Mouse (Mus musculus) c-Kit-positive CD71-negative TER-119-negative erythroid progenitor cells, embryonic 14.5 days (primary cell): ENCODE measurements around the gene Atp5g3.
"Not testable (repeated sequence)": the region's sequence is repeated elsewhere in the genome, so short reads cannot be mapped to it uniquely, and the experiment has no call there.

Experiments used
- DNase-seq: peaks from one replicate; pipeline ENCODE4 v3.0.0-alpha.2; 2013; ENCODE audit warnings: low read depth

Gene Atp5g3

GRCm38 (mm10) chr2:73911175-73911700 is at the start of gene Atp5g3:
Atp5g3 (minus strand) TSS chr2:73911326.
- DNase-seq: peak; percentile 71

GRCm38 (mm10) chr2:73958342-73958741 is 47.2 kb upstream of the Atp5g3 start:
- no peak for DNase-seq

- no peak for DNase-seq
Observed at GRCm38 (mm10) chr2:73953612-73954011, 42.5 kb upstream of the Atp5g3 start.

GRCm38 (mm10) chr2:73952597-73953219 is 41.6 kb upstream of the Atp5g3 start:
- DNase-seq: no peak

- no peak for DNase-seq
Observed at GRCm38 (mm10) chr2:73947360-73947759, 36.2 kb upstream of the Atp5g3 start.

GRCm38 (mm10) chr2:73943735-73944134 is 32.6 kb upstream of the Atp5g3 start:
- DNase-seq: no peak

- no peak for DNase-seq
Observed at GRCm38 (mm10) chr2:73942844-73943243, 31.7 kb upstream of the Atp5g3 start.

GRCm38 (mm10) chr2:73941281-73941680 is 30.2 kb upstream of the Atp5g3 start:
- no peak for DNase-seq

- DNase-seq: no peak
Observed at GRCm38 (mm10) chr2:73940471-73940870, 29.3 kb upstream of the Atp5g3 start.

- no peak for DNase-seq
Observed at GRCm38 (mm10) chr2:73938896-73939295, 27.8 kb upstream of the Atp5g3 start.

GRCm38 (mm10) chr2:73932676-73933313 is 21.7 kb upstream of the Atp5g3 start:
- DNase-seq: no peak

- DNase-seq: no peak
Observed at GRCm38 (mm10) chr2:73927711-73928110, 16.6 kb upstream of the Atp5g3 start.

GRCm38 (mm10) chr2:73925539-73925938 is 14.4 kb upstream of the Atp5g3 start:
- DNase-seq: no peak

GRCm38 (mm10) chr2:73925089-73925488 is 14.0 kb upstream of the Atp5g3 start:
- no peak for DNase-seq

- DNase-seq: no peak
Observed at GRCm38 (mm10) chr2:73919642-73920041, 8.5 kb upstream of the Atp5g3 start.

- no peak for DNase-seq
Observed at GRCm38 (mm10) chr2:73912264-73912663, 1.1 kb upstream of the Atp5g3 start.

- DNase-seq: no peak
Observed at GRCm38 (mm10) chr2:73910571-73911174, 453 bp downstream of the Atp5g3 start.

- DNase-seq: no peak
Observed at GRCm38 (mm10) chr2:73909116-73909515, 2.0 kb downstream of the Atp5g3 start.

GRCm38 (mm10) chr2:73904679-73905078 is 6.4 kb downstream of the Atp5g3 start:
- DNase-seq: not testable (repeated sequence)

- DNase-seq: no peak
Observed at GRCm38 (mm10) chr2:73903536-73903935, 7.6 kb downstream of the Atp5g3 start.

- not testable (repeated sequence) for DNase-seq
Observed at GRCm38 (mm10) chr2:73902328-73902727, 8.8 kb downstream of the Atp5g3 start.

- no peak for DNase-seq
Observed at GRCm38 (mm10) chr2:73901169-73901568, 10.0 kb downstream of the Atp5g3 start.

GRCm38 (mm10) chr2:73900364-73900763 is 10.8 kb downstream of the Atp5g3 start:
- no peak for DNase-seq
